Mouse (Mus musculus) liver, embryonic 12.5 days (tissue): ENCODE results near the gene Hist2h2aa1. TPM values are rescaled to one million over a fixed set of nuclear protein-coding genes. Genes with fewer than 3 reads are reported as not detected.
A peak's percentile ranks its signal among the peaks of the same experiment; 100 is the strongest.
"Not testable (repeated sequence)": the region's sequence is repeated elsewhere in the genome, so short reads cannot be mapped to it uniquely, and the experiment has no call there.

Experiments used
- ATAC-seq: fragments of 200-750 bp; cut with Nextera tagmentation; 2 replicates; pipeline ENCODE4 v1.8.0; 2017; ENCODE audit warnings: moderate number of reproducible peaks, mild to moderate bottlenecking, moderate library complexity
- H3K27ac ChIP-seq: fragments of 300-500 bp; sonication (generic); 2 replicates; pipeline ENCODE4 v1.5.1; 2016; ENCODE audit warnings: mild to moderate bottlenecking
- H3K27me3 ChIP-seq: fragments of 300-500 bp; sonication (generic); replicated peaks from 2 replicates; pipeline ENCODE4 v1.6.1; 2016; ENCODE audit warnings: mild to moderate bottlenecking, moderate library complexity
- H3K36me3 ChIP-seq: fragments of 300-500 bp; sonication (generic); 2 replicates; pipeline ENCODE4 v1.6.1; 2016; ENCODE audit warnings: mild to moderate bottlenecking, moderate library complexity
- H3K4me1 ChIP-seq: fragments of 300-500 bp; sonication (generic); 2 replicates; pipeline ENCODE4 v1.6.1; 2016
- H3K4me2 ChIP-seq: fragments of 300-500 bp; sonication (generic); 2 replicates; pipeline ENCODE4 v1.6.1; 2016; ENCODE audit warnings: mild to moderate bottlenecking, moderate library complexity
- H3K4me3 ChIP-seq: fragments of 300-500 bp; sonication (generic); 2 replicates; pipeline ENCODE4 v1.5.1; 2016; ENCODE audit warnings: mild to moderate bottlenecking, moderate library complexity
- H3K9ac ChIP-seq: fragments of 300-500 bp; sonication (generic); 2 replicates; pipeline ENCODE4 v1.6.1; 2016; ENCODE audit warnings: mild to moderate bottlenecking, moderate library complexity
- H3K9me3 ChIP-seq: fragments of 300-500 bp; sonication (generic); replicated peaks from 2 replicates; pipeline ENCODE4 v1.6.1; 2016; ENCODE audit warnings: mild to moderate bottlenecking, moderate library complexity
- WGBS: fragments of 180-500 bp; shearing (Covaris S2); methylation state at CpG from one replicate; pipeline ENCODE4 v1.1.7; 2016; ENCODE audit not compliant: insufficient replicate concordance; 5-methylcytosine and 5-hydroxymethylcytosine counted together
- polyA plus RNA-seq: library from polyadenylated mRNA; unstranded; fragments of >200 nt; fragmentation: Nextera tagmentation; extraction: Ambion mirVana; gene quantifications from 2 replicates; pipeline ENCODE4 v1.2.1, GENCODE M21; 2016

The Hist2h2aa1 gene
- polyA plus RNA-seq, 1 experiment from 2014 or later = 23.9 TPM

DNA sequence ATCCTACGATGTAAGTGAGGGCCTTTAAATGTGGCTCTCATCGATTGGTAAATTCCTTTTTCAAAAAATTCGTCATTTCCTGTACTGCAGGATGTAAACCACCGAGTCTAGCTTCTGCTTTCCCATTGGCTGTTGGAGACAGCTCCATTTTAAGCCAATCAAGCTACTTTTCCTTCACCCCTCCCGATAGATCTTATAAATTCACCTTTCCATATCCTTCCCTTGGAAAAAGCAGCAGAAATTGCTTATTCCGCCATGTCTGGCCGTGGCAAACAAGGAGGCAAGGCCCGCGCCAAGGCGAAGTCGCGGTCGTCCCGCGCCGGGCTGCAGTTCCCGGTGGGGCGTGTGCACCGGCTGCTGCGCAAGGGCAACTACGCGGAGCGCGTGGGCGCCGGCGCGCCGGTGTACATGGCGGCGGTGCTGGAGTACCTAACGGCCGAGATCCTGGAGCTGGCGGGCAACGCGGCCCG is 25.6 kb upstream of the Hist2h2aa1 start, which contains the start of the genes Bola1 and Hist2h2ab:
TSS of gene Bola1 (minus strand) at position 49 of the 470 bp plus-strand sequence.
TSS of gene Hist2h2ab (plus strand) at position 205 of the 470 bp plus-strand sequence.
- WGBS = under 1% methylated on average over 37 of the region's 37 CpGs
- Histone ChIP-seq H3K4me1 (peaks cover 56% of the 10 kb centered on the region), H3K9me3 (no peaks in the 10 kb centered on the region), H3K36me3 (no peaks in the 10 kb centered on the region), H3K27me3 (0 out of 2 replicates have a peak, but pooled peaks cover 3% of the 10 kb centered on the region), H3K9ac (peak within 1 kb of the TSS; percentile 94), H3K27ac (peak within 1 kb of the TSS; percentile 99), H3K4me2 (peak within 1 kb of the TSS; percentile 85), H3K4me3 (peak within 1 kb of the TSS; percentile 66)
- peak; percentile 69 for ATAC-seq

GRCm38 (mm10) chr3:96220131-96220764 is 25.0 kb upstream of the Hist2h2aa1 start:
- Histone ChIP-seq H3K27ac (peak overlapping the region; percentile 99), H3K9ac (peak overlapping the region; percentile 94), H3K4me1 (peaks cover 59% of the 10 kb centered on the region), H3K4me2 (peak overlapping the region; percentile 85), H3K4me3 (peak overlapping the region; percentile 66)
- WGBS = under 1% methylated on average over 36 of the region's 47 CpGs
- H3K9me3 ChIP-seq, H3K36me3 ChIP-seq, ATAC-seq, H3K27me3 ChIP-seq: not testable (repeated sequence)

- Histone ChIP-seq H3K9me3 (no peaks in the 10 kb centered on the region), H3K36me3 (no peaks in the 10 kb centered on the region), H3K9ac (peak within 1 kb of the TSS; percentile 94), H3K4me1 (peaks cover 61% of the 10 kb centered on the region), H3K27me3 (no peaks in the 10 kb centered on the region), H3K27ac (peak within 1 kb of the TSS; percentile 99), H3K4me2 (peak within 1 kb of the TSS; percentile 85), H3K4me3 (peak within 1 kb of the TSS; percentile 66)
- WGBS = 2% methylated on average over 43 of the region's 43 CpGs
- peak; percentile 91 for ATAC-seq
Observed at GRCm38 (mm10) chr3:96220765-96221639, 24.3 kb upstream of the Hist2h2aa1 start, which contains the start of the genes Hist2h2ac and Hist2h2be. Gene Hist2h2ac, minus strand, starts transcription at chr3:96220880. Gene Hist2h2be, plus strand, starts transcription at chr3:96221119.

- peak overlapping the region; percentile 66 for H3K4me3 ChIP-seq
- no peaks in the 10 kb centered on the region for H3K36me3 ChIP-seq
- peak overlapping the region; percentile 99 for H3K27ac ChIP-seq
- peak overlapping the region; percentile 94 for H3K9ac ChIP-seq
- H3K9me3 ChIP-seq = no peaks in the 10 kb centered on the region
- H3K4me2 ChIP-seq = peak overlapping the region; percentile 85
- WGBS = 26% methylated on average over 9 of the region's 9 CpGs
- no peaks in the 10 kb centered on the region for H3K27me3 ChIP-seq
- H3K4me1 ChIP-seq = peaks cover 67% of the 10 kb centered on the region
- ATAC-seq = no peak
Observed at GRCm38 (mm10) chr3:96221640-96222038, 23.7 kb upstream of the Hist2h2aa1 start.

- no peak for ATAC-seq
Observed at GRCm38 (mm10) chr3:96222774-96223173, 22.5 kb upstream of the Hist2h2aa1 start.

DNA sequence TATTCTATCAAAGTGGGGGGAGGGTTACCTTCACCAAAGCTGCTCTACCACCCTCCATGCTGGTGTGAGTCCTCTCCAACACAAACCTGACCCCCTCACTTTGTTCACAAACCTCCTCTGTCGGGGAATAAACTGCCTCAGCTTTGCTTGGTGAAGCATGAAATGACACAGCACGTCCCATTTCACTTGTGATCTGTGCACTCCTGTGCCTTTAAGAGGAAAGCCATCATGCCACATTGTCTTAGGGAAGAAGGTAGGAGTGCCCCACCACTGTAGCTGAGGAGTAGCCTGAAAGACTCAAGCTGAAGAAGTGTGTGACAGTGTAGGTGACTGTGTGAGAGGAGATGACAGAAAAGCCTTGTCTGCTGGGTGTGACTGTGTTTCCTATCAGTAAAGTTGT is 19.9 kb upstream of the Hist2h2aa1 start:
- H3K27me3 ChIP-seq = no peaks in the 10 kb centered on the region
- peak overlapping the region; percentile 20; the same call in 1 of the 2 replicates for H3K4me3 ChIP-seq
- peaks cover 60% of the 10 kb centered on the region for H3K4me1 ChIP-seq
- WGBS = 53% methylated on average over 2 of the region's 2 CpGs
- peak overlapping the region; percentile 72 for H3K27ac ChIP-seq
- H3K9ac ChIP-seq = peak overlapping the region; percentile 94
- H3K4me2 ChIP-seq = peak overlapping the region; percentile 85
- ATAC-seq = no peak
- no peaks in the 10 kb centered on the region for H3K36me3 ChIP-seq
- no peaks in the 10 kb centered on the region for H3K9me3 ChIP-seq

More at GRCm38 (mm10) chr3:96222774-96223173, 22.5 kb upstream of the Hist2h2aa1 start:
- peak overlapping the region; percentile 99 for H3K27ac ChIP-seq
- peak overlapping the region; percentile 94 for H3K9ac ChIP-seq
- no peaks in the 10 kb centered on the region for H3K9me3 ChIP-seq
- H3K36me3 ChIP-seq = no peaks in the 10 kb centered on the region
- H3K27me3 ChIP-seq = no peaks in the 10 kb centered on the region
- peaks cover 70% of the 10 kb centered on the region for H3K4me1 ChIP-seq
- H3K4me2 ChIP-seq = peak overlapping the region; percentile 85
- H3K4me3 ChIP-seq = peak overlapping the region; percentile 66
- WGBS = 77% methylated on average over 4 of the region's 4 CpGs

DNA sequence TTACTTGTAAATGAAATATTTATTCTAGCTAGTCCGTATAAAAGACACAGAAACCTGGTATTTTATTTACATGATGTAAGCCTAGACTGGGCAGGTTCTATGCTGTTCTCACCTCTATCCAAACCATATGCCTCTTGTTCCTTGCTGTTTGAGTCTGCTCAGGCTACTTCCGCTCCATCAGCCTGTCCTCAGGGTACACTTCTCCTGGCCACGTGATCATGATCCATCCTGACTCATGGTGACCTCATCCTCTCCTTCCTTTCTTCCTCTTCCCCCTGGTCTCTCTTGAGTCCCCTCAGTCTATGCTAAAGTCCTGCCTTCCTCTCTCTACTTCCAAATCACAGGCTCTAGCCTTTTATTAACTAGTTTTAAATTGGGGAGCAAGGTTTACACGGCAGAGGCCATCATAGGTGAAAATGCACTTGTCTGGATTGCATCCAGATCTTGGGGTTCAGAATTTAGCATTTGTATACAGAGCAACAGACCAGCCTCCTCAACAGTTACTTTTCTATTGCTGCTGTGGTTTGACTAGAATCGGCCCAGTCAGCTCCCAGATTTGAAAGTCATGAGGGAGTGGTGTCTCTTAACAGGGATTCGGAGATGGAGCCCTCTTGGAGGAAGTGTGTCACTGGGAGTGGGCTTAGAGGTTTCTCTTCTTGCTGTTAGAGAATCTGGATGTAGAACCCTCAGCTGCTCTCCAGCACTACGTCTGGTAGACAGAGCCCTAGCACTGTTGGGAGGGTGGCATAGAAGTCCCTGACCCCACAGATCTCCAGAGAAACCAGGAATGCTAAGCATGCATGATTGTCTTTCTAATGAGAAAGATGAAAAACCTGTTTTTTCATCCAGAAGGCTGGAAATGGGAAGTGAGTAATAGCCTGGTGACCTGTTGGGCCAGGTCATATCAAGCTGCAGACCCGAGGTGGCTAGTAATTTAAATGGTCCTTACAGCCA is 18.3 kb upstream of the Hist2h2aa1 start:
- Histone ChIP-seq H3K4me1 (peaks cover 61% of the 10 kb centered on the region), H3K27me3 (no peaks in the 10 kb centered on the region), H3K9ac (no peak overlapping the region; the same call in 1 of the 2 replicates), H3K4me3 (no peak overlapping the region), H3K36me3 (no peaks in the 10 kb centered on the region), H3K9me3 (no peaks in the 10 kb centered on the region), H3K27ac (no peak overlapping the region), H3K4me2 (no peak overlapping the region)
- WGBS = 67% methylated on average over 8 of the region's 8 CpGs
- no peak for ATAC-seq

DNA sequence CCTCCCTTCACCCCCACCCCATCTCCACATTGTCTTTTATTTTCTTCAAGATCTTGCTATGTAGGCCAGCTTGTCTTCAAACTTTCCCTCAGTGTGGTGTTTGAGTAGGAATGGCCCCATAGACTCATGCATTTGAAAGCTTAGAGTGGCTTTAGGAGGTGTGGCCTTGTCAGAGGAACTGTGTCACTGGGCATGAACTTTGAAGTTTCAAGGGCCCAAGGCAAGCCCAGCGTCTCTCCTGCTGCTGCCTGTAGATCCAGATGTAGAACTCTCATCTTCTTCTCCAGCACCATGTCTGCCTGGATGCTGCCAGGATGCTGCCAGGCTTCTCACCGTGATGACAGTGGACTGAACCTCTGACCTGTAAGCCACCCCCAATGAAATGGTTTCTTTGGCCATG is 16.5 kb upstream of the Hist2h2aa1 start:
- Histone ChIP-seq H3K27me3 (no peaks in the 10 kb centered on the region), H3K27ac (no peak overlapping the region), H3K36me3 (no peaks in the 10 kb centered on the region), H3K4me2 (no peak overlapping the region), H3K4me1 (peaks cover 43% of the 10 kb centered on the region), H3K4me3 (no peak overlapping the region), H3K9ac (no peak overlapping the region), H3K9me3 (no peaks in the 10 kb centered on the region)
- ATAC-seq = no peak
- 50% methylated on average over 2 of the region's 2 CpGs for WGBS

DNA sequence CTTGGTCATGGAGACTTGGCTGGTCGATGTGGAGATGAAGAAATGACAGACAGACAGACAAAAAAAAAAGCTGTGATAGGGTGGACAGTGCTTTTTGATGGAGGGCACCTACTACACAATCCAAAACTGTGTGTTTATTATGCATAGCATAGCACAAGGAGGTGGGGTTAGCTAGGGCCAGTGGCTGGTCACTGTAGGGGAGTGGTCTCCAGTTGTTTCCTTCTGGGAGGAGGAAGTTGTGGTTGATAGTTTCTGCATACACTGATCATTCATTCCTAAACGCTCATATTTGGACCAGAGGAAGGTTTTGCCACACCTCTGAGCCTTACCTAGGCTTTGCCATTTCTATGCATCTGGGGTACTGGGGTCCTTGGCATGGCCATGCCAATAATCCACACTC is 14.9 kb upstream of the Hist2h2aa1 start:
- Histone ChIP-seq H3K27ac (no peak overlapping the region), H3K36me3 (no peaks in the 10 kb centered on the region), H3K4me2 (no peak overlapping the region), H3K9me3 (no peaks in the 10 kb centered on the region), H3K27me3 (no peaks in the 10 kb centered on the region), H3K9ac (no peak overlapping the region), H3K4me3 (no peak overlapping the region), H3K4me1 (peaks cover 30% of the 10 kb centered on the region)
- no peak for ATAC-seq
- 38% methylated on average over 2 of the region's 2 CpGs for WGBS

- 65% methylated on average over 4 of the region's 4 CpGs for WGBS
- no peak overlapping the region for H3K9ac ChIP-seq
Observed at GRCm38 (mm10) chr3:96230910-96231757, 14.2 kb upstream of the Hist2h2aa1 start.

More at GRCm38 (mm10) chr3:96230910-96231757, 14.2 kb upstream of the Hist2h2aa1 start:
- Histone ChIP-seq H3K4me3 (no peak overlapping the region), H3K9me3 (no peaks in the 10 kb centered on the region), H3K27ac (0 out of 2 replicates have a peak overlapping the region, but pooled peaks have one; percentile 55), H3K36me3 (no peaks in the 10 kb centered on the region), H3K27me3 (no peaks in the 10 kb centered on the region), H3K4me1 (peaks cover 30% of the 10 kb centered on the region), H3K4me2 (no peak overlapping the region)
- no peak for ATAC-seq
